ENCODE assay signal across 18 mouse cellular contexts in genomic region chr19:10144464-10144863, GRCm38 (mm10).
"Had no signal": no experiment of that assay in that cellular context is flagged by ENCODE, and none has a peak within 500 bp of the region (broad histone marks: within the 10 kb centered on the region; RNA-seq: fewer than 3 reads in every experiment).

No protein-coding gene starts in this region.

- H3K36me3 ChIP-seq: liver, embryonic 15.5 days; lung, embryonic 15.5 days; neural tube, embryonic 12.5 days; neural tube, embryonic 15.5 days had no signal

- H3K4me3 ChIP-seq: layer of hippocampus, adult 2 months; liver, embryonic 15.5 days; lung, embryonic 15.5 days; megakaryocyte, embryonic 14.5 days; neural tube, embryonic 12.5 days; neural tube, embryonic 15.5 days had no signal

- H3K27ac ChIP-seq: kidney, postnatal 0 days; layer of hippocampus, adult 2 months; liver, embryonic 15.5 days; lung, embryonic 15.5 days; neural tube, embryonic 12.5 days; neural tube, embryonic 15.5 days had no signal

- H3K27me3 ChIP-seq: liver, embryonic 15.5 days; lung, embryonic 15.5 days; neural tube, embryonic 12.5 days; neural tube, embryonic 15.5 days had no signal

- H3K4me2 ChIP-seq: liver, embryonic 15.5 days; lung, embryonic 15.5 days; midbrain, embryonic 11.5 days; neural tube, embryonic 12.5 days; neural tube, embryonic 15.5 days had no signal

- DNase-seq: kidney, postnatal 25 days; layer of hippocampus, adult 9-11 months; lung, adult 18-20 months; lung, postnatal 10 days; lung, postnatal 36 days; midbrain, embryonic 14.5 days; right cerebral cortex, adult 18-20 months; right cerebral cortex, postnatal 14 days; right cerebral cortex, postnatal 4 days; thymus, postnatal 25 days had no signal

- H3K9me3 ChIP-seq: liver, embryonic 15.5 days; lung, embryonic 15.5 days; megakaryocyte, embryonic 14.5 days; neural tube, embryonic 12.5 days; neural tube, embryonic 15.5 days had no signal

- H3K9ac ChIP-seq: liver, embryonic 15.5 days; lung, embryonic 15.5 days; neural tube, embryonic 12.5 days; neural tube, embryonic 15.5 days had no signal

- H3K4me1 ChIP-seq: lung, embryonic 15.5 days; neural tube, embryonic 12.5 days; neural tube, embryonic 15.5 days had no signal
